Mouse (Mus musculus) cerebellum, postnatal 4 days (tissue): Measurements from ENCODE around the gene Cd320.
A peak's percentile ranks its signal among the peaks of the same experiment; 100 is the strongest.
"Not testable (repeated sequence)": the region's sequence is repeated elsewhere in the genome, so short reads cannot be mapped to it uniquely, and the experiment has no call there.

Source experiments
- DNase-seq, 2 experiments: peaks; one replicate each; pipeline ENCODE4 v3.0.0; 2022; ENCODE audit warnings: low spot score in 2 of 2, mixed read lengths in 1 of 2

The Cd320 gene

DNA sequence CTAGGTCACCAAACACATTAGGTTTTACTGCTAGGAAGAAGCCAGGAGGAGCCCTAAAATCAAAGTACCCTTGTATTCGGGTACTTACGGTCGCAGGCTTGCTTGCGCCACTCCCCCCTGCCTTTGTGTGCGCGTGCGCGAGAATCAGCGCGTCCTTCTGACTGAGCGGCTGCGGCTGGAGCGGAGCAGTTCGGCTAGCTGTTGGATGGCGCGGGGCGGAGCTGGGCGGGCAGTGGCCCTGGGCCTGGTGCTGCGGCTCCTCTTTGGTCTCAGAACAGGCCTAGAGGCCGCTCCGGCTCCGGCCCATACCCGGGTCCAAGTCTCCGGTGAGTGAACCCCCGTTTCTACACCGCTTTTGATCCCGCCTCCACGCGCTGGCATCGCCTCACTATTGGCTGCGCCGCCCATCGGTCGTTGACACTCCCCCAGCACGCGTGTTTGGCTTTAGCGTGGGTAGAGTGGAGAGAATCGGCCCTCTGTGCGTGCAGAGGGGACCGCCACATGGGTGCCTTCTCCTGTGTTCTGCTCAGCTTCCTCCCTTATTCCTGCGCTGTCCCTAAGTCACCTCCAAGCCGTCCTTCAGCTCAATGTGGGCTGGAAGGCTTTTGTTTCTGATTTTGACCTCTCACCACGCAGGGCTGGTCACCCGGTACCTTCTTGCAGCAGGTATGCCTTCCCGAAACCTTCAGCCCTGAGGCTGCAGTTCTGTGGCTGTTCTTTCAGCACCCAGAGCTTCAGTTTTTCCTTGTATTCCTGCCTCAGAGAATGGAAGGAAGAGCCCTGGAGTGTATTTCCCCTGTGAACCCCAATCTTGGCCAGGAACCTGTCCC lies at the start of gene Cd320:
Gene Cd320, plus strand, starts transcription at position 126 of the 830 bp plus-strand sequence.
- peak; percentile 81 to 86 for DNase-seq

DNA sequence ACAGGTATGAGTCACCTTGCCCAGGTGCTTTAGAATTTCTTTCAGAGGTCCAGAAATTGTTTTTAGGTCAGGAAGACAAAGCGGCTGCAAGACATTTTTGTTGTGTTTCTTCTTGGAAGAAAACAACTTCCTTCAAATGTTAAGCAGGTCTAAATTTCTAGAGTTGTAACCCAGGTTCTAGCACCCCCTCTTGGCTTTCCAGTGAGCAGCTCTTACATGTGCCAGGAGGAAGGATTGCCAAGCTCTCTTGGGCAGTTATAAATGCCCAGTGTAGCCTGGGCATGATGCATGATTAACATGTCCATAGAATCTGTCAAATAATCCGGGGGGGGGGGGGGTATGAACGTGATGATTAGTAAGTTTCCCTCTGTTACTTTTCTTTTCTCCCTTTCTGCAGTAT lies 44.6 kb upstream of the Cd320 start:
- DNase-seq: no peak

DNA sequence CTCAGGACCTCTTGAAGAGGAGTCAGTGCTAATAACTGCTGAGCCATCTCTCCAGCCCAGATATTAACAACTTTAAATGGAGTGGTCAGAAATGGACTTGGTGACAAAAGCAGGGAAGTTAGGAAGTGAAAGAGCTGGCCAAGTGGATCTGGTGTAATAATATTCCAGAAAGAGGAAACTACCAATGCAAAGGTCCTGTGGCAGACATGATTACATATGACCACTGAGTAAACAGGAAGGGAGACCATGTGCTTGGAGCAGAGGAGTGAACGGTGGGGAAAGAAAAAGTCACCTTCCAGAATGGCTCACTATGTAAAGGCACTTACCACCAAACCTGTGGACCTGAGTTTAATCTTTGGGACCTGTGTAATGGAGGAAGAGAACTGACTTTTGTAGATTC lies 43.6 kb upstream of the Cd320 start:
- DNase-seq: no peak

GRCm38 (mm10) chr17:33802221-33802620 lies 40.7 kb upstream of the Cd320 start:
- DNase-seq: no peak

- no peak for DNase-seq
These were observed 38.7 kb upstream of the Cd320 start for GRCm38 (mm10) chr17:33804205-33804604.

GRCm38 (mm10) chr17:33804745-33805144 lies 38.1 kb upstream of the Cd320 start:
- no peak for DNase-seq

GRCm38 (mm10) chr17:33807181-33807888 lies 35.6 kb upstream of the Cd320 start:
- DNase-seq: no peak

GRCm38 (mm10) chr17:33808192-33808591 lies 34.7 kb upstream of the Cd320 start:
- DNase-seq: no peak

GRCm38 (mm10) chr17:33810334-33811141 lies 32.4 kb upstream of the Cd320 start, which contains the start of gene Kank3:
Kank3 (plus strand) TSS chr17:33810519.
- DNase-seq: peak; percentile 77 to 95

DNA sequence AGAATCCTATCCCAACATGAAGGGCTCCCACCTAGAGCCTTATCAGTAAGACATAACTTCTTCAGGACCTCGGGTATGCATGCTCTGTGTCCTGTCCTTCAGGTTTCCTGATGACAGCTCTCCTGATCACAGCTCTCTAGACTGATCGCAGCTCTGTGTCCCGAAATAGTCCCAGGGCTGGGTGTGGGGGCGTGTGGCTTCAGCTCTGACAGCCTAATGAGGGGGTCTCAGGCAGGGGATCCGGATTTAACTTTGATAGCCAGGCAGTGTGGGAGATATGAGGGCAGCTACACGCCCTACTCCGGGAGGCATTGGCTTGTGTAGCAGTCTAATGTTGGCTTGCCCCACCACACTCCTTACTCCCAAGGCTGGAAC lies 31.8 kb upstream of the Cd320 start:
- DNase-seq: no peak

- DNase-seq: no peak
These were observed 30.4 kb upstream of the Cd320 start for GRCm38 (mm10) chr17:33812475-33812874.

DNA sequence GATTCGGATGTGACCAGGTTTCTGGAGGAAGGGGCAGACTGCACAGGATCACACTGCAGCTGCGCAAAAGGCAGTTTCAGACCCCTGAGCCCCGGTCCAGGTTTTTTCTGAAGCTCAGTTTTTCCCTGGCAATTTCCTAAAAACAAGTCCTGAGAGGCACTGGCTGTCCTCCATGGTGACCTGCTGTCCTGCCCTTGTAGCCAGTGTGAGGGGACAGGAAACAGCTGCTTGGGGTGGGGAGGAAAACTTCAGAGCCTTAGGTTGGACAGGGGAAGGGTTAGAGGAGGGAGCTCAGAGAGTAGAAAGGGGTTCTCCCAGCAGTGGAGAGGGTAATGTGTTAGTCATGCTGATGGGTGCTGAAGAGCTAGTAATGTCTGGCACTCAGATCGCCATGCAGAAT lies 29.9 kb upstream of the Cd320 start:
- no peak for DNase-seq

DNA sequence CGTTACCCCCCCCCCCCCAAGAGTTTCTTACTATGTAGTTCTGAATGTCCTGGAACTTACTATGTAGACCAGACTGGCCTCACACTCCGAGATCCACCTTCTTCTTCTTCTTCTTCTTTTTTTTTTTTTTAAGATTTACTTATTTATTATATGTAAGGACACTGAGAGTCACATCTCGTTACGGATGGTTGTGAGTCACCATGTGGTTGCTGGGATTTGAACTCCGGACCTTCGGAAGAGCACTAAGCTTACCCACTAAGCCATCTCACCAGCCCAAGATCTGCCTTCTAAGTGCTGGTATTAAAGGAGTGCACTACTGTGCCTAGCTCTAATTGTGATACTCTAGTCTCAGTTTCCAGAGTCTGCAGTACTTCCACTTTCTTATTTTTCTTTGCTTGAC lies 27.5 kb upstream of the Cd320 start:
- no peak for DNase-seq

DNA sequence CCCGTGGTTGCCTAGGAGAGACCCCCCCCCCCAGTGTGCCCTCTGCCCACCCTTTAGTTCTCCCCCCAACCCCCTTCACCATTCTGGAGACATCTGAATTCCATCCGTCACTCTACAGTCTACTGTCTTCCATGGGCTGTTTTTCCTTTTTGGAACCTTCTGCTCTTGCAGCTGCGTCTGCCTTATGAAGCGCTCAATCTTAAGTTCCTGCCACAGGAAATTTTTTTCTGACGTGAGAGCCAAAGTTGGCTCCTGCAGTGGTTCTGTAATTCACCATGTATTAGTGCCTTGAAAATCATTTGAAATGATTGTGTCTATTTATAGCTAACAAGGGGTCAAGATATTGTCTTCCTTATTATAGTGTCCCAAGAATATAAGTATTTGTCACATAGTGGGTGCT lies 26.3 kb upstream of the Cd320 start:
- no peak for DNase-seq

- DNase-seq: peak; percentile 74 to 91
These were observed 25.5 kb upstream of the Cd320 start for GRCm38 (mm10) chr17:33817184-33817968.

- DNase-seq: no peak
These were observed 24.8 kb upstream of the Cd320 start for GRCm38 (mm10) chr17:33817969-33818643.

DNA sequence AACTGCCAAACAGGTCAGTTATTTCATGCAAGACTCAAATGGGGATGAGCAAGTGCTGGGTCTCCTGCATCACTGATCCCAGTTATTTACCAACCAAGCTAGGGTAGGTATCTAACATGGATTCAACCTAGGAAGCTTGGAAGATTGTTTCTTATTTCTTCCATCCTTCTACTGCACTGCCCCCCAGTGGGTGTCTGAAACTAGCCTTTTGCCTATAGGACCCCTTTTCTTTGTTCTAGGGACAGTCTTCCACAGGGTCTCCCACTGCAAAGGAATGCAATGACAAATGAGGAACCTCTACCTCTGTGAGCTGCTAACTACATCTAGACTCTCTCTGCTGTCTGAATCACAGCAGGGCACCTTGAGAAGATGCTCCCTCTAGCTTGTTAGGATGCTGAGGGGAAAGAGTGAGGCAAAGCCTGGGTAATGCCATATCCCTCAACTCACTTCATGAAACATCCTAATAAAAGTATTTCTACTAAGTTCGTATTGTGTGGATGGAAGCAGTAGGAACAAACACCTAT lies 20.4 kb upstream of the Cd320 start:
- no peak for DNase-seq

DNA sequence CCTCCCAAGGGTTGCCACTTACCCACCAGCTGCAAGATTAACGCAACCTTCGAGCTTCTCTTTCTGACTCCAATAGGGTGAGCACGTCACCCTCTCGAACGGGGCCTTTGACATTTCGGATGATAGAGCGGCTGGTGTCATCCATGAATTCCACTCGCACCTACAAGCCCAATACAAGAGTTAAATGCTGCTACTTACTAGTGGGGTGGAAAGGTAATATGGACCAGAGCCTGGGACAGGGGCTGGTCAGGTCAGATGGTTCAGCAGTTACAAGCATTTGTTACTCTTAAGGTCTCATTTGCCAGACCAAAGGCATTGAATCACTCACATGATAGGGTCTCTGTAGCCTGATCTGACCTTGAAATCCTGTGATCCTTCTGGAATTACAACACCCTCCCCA lies 19.7 kb upstream of the Cd320 start:
- not testable (repeated sequence) for DNase-seq

DNA sequence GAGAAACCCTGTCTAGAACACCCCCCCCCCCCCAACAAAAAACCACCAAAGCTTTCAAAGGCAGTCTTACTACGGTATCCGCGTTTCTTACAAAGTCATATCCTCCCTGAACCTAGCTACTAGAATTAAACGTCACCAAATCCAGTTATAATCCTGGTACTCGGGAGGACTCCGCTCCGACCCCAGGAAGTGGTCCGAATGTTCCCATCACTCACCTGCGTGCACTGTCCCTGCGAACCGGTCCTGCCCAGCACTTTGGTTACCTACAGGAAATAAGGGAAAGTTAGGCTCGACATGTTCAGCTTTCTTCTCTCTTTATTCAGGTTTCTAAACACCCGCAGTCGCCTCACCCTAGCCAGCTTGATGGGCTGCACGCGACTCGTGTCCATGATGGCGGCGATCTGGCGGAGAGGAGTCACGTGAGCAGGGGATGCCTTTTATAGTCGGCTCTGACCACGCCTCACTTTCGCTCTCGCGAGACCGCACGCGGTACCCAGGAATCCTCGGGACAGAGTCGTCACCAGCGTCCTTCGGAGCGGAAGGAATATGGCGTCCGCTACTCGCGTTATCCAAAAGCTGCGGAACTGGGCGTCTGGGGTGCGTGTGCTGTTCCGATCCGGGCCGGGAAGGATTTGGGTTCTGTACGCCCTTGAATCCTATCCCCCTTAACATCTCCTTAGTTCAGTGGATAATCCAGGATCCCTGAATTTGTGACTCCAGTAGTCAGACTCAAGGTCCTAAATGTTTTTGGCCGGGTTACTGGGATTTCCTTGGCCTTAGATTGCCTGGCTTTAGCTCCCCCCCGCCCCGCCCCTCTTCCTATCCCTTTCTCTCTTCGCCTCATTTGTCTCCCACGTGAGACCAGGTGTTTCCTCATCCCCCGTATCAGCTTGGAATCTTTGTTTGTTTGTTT lies 18.6 kb upstream of the Cd320 start, which contains the start of the genes Rps28 and Ndufa7:
Gene Rps28, minus strand, starts transcription at position 479 of the 913 bp plus-strand sequence.
Gene Ndufa7, plus strand, starts transcription at position 489 of the 913 bp plus-strand sequence.
- DNase-seq: peak; percentile 97 to 98
